Mouse (Mus musculus) testis, adult 2 months (tissue): ENCODE measurements around the gene Cx3cr1. TPM values are rescaled to one million over a fixed set of nuclear protein-coding genes. Genes with fewer than 3 reads are reported as not detected.
"Not testable (repeated sequence)": the region's sequence is repeated elsewhere in the genome, so short reads cannot be mapped to it uniquely, and the experiment has no call there.

Source experiments
- H3K27ac ChIP-seq: fragments of 200-500 bp; 2 replicates; pipeline ENCODE4 v1.5.1; 2012; ENCODE audit warnings: low read depth, low read length; ENCODE audit not compliant: control insufficient read depth, insufficient read depth
- H3K27me3 ChIP-seq: fragments of 200-500 bp; 2 replicates; pipeline ENCODE4 v1.6.1; 2012; ENCODE audit warnings: mild to moderate bottlenecking, low read length, moderate library complexity; ENCODE audit not compliant: control insufficient read depth, insufficient read depth
- H3K36me3 ChIP-seq: fragments of 200-500 bp; 2 replicates; pipeline ENCODE4 v1.6.1; 2012; ENCODE audit warnings: mild to moderate bottlenecking, low read length; ENCODE audit not compliant: control insufficient read depth, insufficient read depth
- H3K4me1 ChIP-seq: fragments of 200-500 bp; 2 replicates; pipeline ENCODE4 v1.6.1; 2012; ENCODE audit warnings: low read length; ENCODE audit not compliant: control insufficient read depth, insufficient read depth
- H3K4me3 ChIP-seq: fragments of 200-500 bp; 2 replicates; pipeline ENCODE4 v1.5.1; 2012; ENCODE audit warnings: low read depth, mild to moderate bottlenecking, low read length, moderate library complexity, mixed read lengths; ENCODE audit not compliant: control insufficient read depth
- CTCF ChIP-seq: fragments of 200-500 bp; IDR thresholded peaks from 2 replicates; pipeline ENCODE4 v1.5.1; 2012; ENCODE audit warnings: low read depth, mild to moderate bottlenecking, inconsistent platforms, low read length, moderate library complexity; ENCODE audit not compliant: control insufficient read depth, insufficient read depth, insufficient replicate concordance
- POLR2A ChIP-seq: fragments of 200-500 bp; IDR thresholded peaks from 2 replicates; pipeline ENCODE4 v1.6.1; 2012; ENCODE audit warnings: low read depth, mild to moderate bottlenecking, inconsistent platforms, low read length, moderate library complexity; ENCODE audit not compliant: control insufficient read depth
- polyA plus RNA-seq: library from polyadenylated mRNA; depleted of rRNA; stranded (reverse); fragments of >200 nt; gene quantifications from 2 replicates; pipeline ENCODE4 v1.2.3, GENCODE M21; 2012

Cx3cr1 gene
- polyA plus RNA-seq, 1 experiment = 2.7 TPM

- Histone ChIP-seq H3K36me3 (no peaks in the 10 kb centered on the region), H3K27me3 (no peaks in the 10 kb centered on the region), H3K4me1 (peaks cover 16% of the 10 kb centered on the region), H3K4me3 (no peak overlapping the region), H3K27ac (no peak overlapping the region)
- no peak for TF ChIP-seq POLR2A
- no peak for TF ChIP-seq CTCF
These were observed 56.9 kb downstream of the Cx3cr1 start for GRCm38 (mm10) chr9:120012781-120013180.

GRCm38 (mm10) chr9:120012161-120012560 is 57.5 kb downstream of the Cx3cr1 start:
- not testable (repeated sequence) for H3K27me3 ChIP-seq, H3K4me3 ChIP-seq, H3K36me3 ChIP-seq, H3K27ac ChIP-seq
- H3K4me1 ChIP-seq = peaks cover 16% of the 10 kb centered on the region

- Histone ChIP-seq H3K27me3 (no peaks in the 10 kb centered on the region), H3K36me3 (no peaks in the 10 kb centered on the region), H3K4me3 (peak overlapping the region; percentile 68), H3K4me1 (peaks cover 16% of the 10 kb centered on the region), H3K27ac (no peak overlapping the region)
- TF ChIP-seq CTCF (no peak), POLR2A (no peak)
These were observed 58.1 kb downstream of the Cx3cr1 start for GRCm38 (mm10) chr9:120011533-120011932.

- Histone ChIP-seq H3K4me3 (peak overlapping the region; percentile 82), H3K4me1 (peaks cover 16% of the 10 kb centered on the region), H3K27ac (peak overlapping the region; percentile 36; the same call in 1 of the 2 replicates), H3K36me3 (no peaks in the 10 kb centered on the region), H3K27me3 (no peaks in the 10 kb centered on the region)
- no peak for TF ChIP-seq POLR2A
- TF ChIP-seq CTCF = no peak
These were observed 58.7 kb downstream of the Cx3cr1 start for GRCm38 (mm10) chr9:120010781-120011511.

GRCm38 (mm10) chr9:120009871-120010270 is 59.8 kb downstream of the Cx3cr1 start:
- H3K27me3 ChIP-seq = no peaks in the 10 kb centered on the region
- peaks cover 13% of the 10 kb centered on the region for H3K4me1 ChIP-seq
- no peak overlapping the region for H3K27ac ChIP-seq
- no peaks in the 10 kb centered on the region for H3K36me3 ChIP-seq
- peak overlapping the region; percentile 52 for H3K4me3 ChIP-seq
- TF ChIP-seq POLR2A (no peak), CTCF (no peak)

- Histone ChIP-seq H3K4me1 (peaks cover 11% of the 10 kb centered on the region), H3K36me3 (no peaks in the 10 kb centered on the region), H3K4me3 (peak overlapping the region; percentile 52), H3K27ac (no peak overlapping the region), H3K27me3 (no peaks in the 10 kb centered on the region)
- no peak for TF ChIP-seq POLR2A
- TF ChIP-seq CTCF = no peak
These were observed 60.3 kb downstream of the Cx3cr1 start for GRCm38 (mm10) chr9:120009226-120009841.

- TF ChIP-seq CTCF (no peak), POLR2A (no peak)
- no peaks in the 10 kb centered on the region for H3K36me3 ChIP-seq
- H3K4me3 ChIP-seq = no peak overlapping the region
- peaks cover 11% of the 10 kb centered on the region for H3K4me1 ChIP-seq
- H3K27me3 ChIP-seq = no peaks in the 10 kb centered on the region
- no peak overlapping the region for H3K27ac ChIP-seq
These were observed 61.8 kb downstream of the Cx3cr1 start for GRCm38 (mm10) chr9:120007833-120008232.
